Mouse (Mus musculus): Measurements from ENCODE around the gene Ophn1. TPM values are rescaled to one million over a fixed set of nuclear protein-coding genes. Genes with fewer than 3 reads are reported as not detected.

Ophn1 gene
- 40.8 and 41.7 TPM in 2 replicates for polyA plus RNA-seq (2015; fragmentation: Nextera tagmentation; extraction: Ambion mirVana)

- Histone ChIP-seq H3K9me3 (no peaks in the 10 kb centered on the region), H3K27ac (replicated peaks) (peak within 1 kb of the TSS; percentile 93), H3K27me3 (no peaks in the 10 kb centered on the region), H3K4me1 (peaks cover 14% of the 10 kb centered on the region), H3K9ac (replicated peaks) (peak within 1 kb of the TSS; percentile 62), H3K4me2 (replicated peaks) (peak within 1 kb of the TSS; percentile 48), H3K36me3 (no peaks in the 10 kb centered on the region), H3K4me3 (peak within 1 kb of the TSS; percentile 54)
- WGBS, result 14% methylated on average over 48 of the region's 48 CpGs
- peak; percentile 98 for ATAC-seq (replicated peaks)
Measured at GRCm38 (mm10) chrX:98890406-98891116, at the start of gene Ophn1. Ophn1 (minus strand) TSS chrX:98891025.

DNA sequence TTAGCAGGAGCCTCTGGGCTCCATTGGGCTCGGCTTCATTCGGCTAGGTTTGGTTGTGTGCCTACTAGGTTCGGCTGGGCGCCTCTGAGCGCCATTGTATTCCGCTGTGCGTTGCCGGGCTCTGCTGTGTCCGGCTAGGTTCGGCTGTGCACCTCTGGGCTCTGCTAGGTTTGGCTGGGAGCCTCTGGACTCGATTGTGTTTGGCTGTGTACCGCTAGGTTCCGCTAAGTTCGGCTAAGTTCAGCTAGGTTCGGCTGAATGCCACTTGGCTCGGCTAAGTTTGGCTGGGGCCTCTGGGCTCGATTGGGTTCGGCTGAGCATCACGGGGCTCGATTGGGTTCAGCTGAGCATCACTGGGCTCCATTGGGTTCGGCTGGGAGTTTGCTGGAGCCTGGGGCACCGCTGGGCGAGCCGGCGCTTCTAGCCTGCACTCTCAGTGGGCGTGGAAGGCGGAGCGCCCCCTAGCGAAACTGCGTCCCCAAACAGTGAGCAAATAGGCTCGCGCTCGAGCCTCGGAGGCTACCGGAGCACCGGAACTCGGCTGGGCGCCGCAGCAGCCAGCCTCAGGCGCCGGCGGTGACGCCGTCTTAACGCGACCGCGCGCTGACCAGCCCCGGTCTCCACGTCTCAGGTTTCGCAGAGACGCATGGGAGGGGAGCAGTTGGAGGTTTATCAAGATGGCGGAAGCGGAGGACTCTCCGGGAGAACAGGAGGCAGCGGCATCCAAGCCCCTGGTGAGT lies 46.9 kb upstream of the Ophn1 start:
- peak; percentile 83 for ATAC-seq (replicated peaks)

GRCm38 (mm10) chrX:98936707-98937554 lies 46.1 kb upstream of the Ophn1 start:
- WGBS, result 22% methylated on average over 66 of the region's 66 CpGs
- H3K27me3 ChIP-seq, result no peaks in the 10 kb centered on the region
- H3K4me1 ChIP-seq, result peaks cover 11% of the 10 kb centered on the region
- H3K27ac ChIP-seq (replicated peaks), result peak overlapping the region; percentile 90
- H3K9me3 ChIP-seq, result no peaks in the 10 kb centered on the region
- H3K9ac ChIP-seq (replicated peaks), result peak overlapping the region; percentile 65
- peak overlapping the region; percentile 54 for H3K4me2 ChIP-seq (replicated peaks)
- H3K36me3 ChIP-seq, result no peaks in the 10 kb centered on the region
- H3K4me3 ChIP-seq, result peak overlapping the region; percentile 63
- ATAC-seq (replicated peaks), result peak; percentile 98

More for the DNA sequence above, 46.9 kb upstream of the Ophn1 start:
- H3K4me2 ChIP-seq (replicated peaks), result peak overlapping the region; percentile 54
- H3K27ac ChIP-seq (replicated peaks), result peak overlapping the region; percentile 90
- no peaks in the 10 kb centered on the region for H3K9me3 ChIP-seq
- H3K9ac ChIP-seq (replicated peaks), result peak overlapping the region; percentile 63
- H3K4me1 ChIP-seq, result peaks cover 11% of the 10 kb centered on the region
- no peaks in the 10 kb centered on the region for H3K36me3 ChIP-seq
- no peaks in the 10 kb centered on the region for H3K27me3 ChIP-seq
- 19% methylated on average over 57 of the region's 57 CpGs for WGBS
- H3K4me3 ChIP-seq, result peak overlapping the region; percentile 63

GRCm38 (mm10) chrX:98936101-98936500 lies 45.3 kb upstream of the Ophn1 start, which contains the start of gene Yipf6:
Yipf6 (plus strand) TSS chrX:98936316.
- peaks cover 11% of the 10 kb centered on the region for H3K4me1 ChIP-seq
- H3K4me2 ChIP-seq (replicated peaks), result peak within 1 kb of the TSS; percentile 54
- ATAC-seq (replicated peaks), result no peak
- WGBS, result 72% methylated on average over 3 of the region's 3 CpGs
- no peaks in the 10 kb centered on the region for H3K9me3 ChIP-seq
- no peaks in the 10 kb centered on the region for H3K36me3 ChIP-seq
- peak within 1 kb of the TSS; percentile 90 for H3K27ac ChIP-seq (replicated peaks)
- peak within 1 kb of the TSS; percentile 65 for H3K9ac ChIP-seq (replicated peaks)
- H3K27me3 ChIP-seq, result no peaks in the 10 kb centered on the region
- H3K4me3 ChIP-seq, result peak within 1 kb of the TSS; percentile 63

DNA sequence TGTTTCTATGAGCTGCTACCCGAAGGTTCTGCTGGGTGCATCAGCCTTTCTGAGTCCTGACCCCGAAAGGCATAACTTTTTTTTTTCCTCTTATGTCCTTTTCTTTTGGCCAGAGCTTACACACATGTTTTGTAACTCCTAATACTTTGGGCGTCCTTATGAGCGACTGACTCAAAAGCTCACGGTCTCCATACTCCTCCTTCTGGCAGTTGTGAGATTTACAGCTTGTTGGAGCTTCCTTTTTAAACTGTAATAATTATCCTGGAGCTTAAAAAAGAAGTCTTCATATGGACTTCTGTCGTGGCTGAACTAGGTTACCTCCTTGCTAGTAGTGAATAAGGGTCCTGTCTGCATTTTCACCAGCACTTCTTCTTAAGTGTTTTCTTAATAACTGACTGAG lies 28.6 kb upstream of the Ophn1 start:
- 0 out of 2 replicates have a peak, but pooled peaks have one; percentile 35 for ATAC-seq (replicated peaks)
- Histone ChIP-seq H3K27ac (replicated peaks) (no peak overlapping the region), H3K4me3 (no peak overlapping the region), H3K27me3 (no peaks in the 10 kb centered on the region), H3K9me3 (no peaks in the 10 kb centered on the region), H3K9ac (replicated peaks) (no peak overlapping the region), H3K4me1 (no peaks in the 10 kb centered on the region), H3K4me2 (replicated peaks) (no peak overlapping the region), H3K36me3 (no peaks in the 10 kb centered on the region)
- 24% methylated on average over 6 of the region's 6 CpGs for WGBS

GRCm38 (mm10) chrX:98908910-98909309 lies 18.1 kb upstream of the Ophn1 start:
- Histone ChIP-seq H3K4me3 (no peak overlapping the region), H3K27ac (replicated peaks) (no peak overlapping the region), H3K4me2 (replicated peaks) (no peak overlapping the region), H3K36me3 (no peaks in the 10 kb centered on the region), H3K4me1 (no peaks in the 10 kb centered on the region), H3K9ac (replicated peaks) (no peak overlapping the region), H3K9me3 (no peaks in the 10 kb centered on the region), H3K27me3 (no peaks in the 10 kb centered on the region)
- 53% methylated on average over 1 of the region's 1 CpGs for WGBS
- no peak for ATAC-seq (replicated peaks)

DNA sequence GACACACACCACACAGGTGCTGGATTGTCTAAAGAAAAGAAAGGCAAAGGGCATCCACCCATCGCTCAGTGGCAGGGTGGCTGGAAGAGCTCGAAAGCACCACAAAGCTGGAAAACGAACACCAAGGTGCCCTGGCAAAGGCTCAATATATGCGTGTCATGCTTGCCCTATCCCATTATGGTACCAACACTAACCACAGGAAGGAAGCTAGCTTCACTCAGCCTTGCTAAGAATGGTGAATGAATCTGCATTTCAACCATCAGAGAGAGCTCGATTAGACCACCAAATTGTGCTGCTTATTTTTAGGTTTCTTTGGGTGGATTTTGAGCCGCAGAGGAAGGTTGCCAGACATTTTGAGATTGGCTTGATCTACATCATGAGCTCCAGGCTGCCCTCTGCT lies 13.4 kb upstream of the Ophn1 start:
- no peak for ATAC-seq (replicated peaks)
- Histone ChIP-seq H3K4me3 (no peak overlapping the region), H3K27me3 (no peaks in the 10 kb centered on the region), H3K9ac (replicated peaks) (no peak overlapping the region), H3K9me3 (no peaks in the 10 kb centered on the region), H3K4me1 (no peaks in the 10 kb centered on the region), H3K4me2 (replicated peaks) (no peak overlapping the region), H3K36me3 (no peaks in the 10 kb centered on the region), H3K27ac (replicated peaks) (no peak overlapping the region)
- WGBS, result 81% methylated on average over 6 of the region's 6 CpGs

DNA sequence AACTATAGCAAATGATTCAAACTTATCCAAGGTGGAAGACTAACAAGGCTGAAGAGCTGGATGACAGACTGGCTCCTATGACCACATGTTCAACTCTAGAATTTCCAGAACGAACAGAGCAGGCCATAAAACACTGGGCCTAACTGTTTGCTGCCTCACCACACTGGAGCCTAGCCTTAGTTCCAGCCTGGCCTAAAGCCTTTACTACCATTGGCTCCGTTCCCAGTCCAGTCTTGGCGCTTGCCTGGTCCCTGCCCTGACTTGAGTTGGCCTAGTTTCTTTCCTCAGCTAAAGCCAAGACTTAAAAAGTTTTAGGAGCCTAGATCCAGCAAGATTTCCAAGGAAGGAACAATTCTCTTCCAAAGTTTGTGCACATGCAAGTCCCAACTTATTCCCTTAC lies 7.5 kb upstream of the Ophn1 start:
- no peak overlapping the region for H3K9ac ChIP-seq (replicated peaks)
- no peak for ATAC-seq (replicated peaks)
- H3K27ac ChIP-seq (replicated peaks), result no peak overlapping the region
- H3K4me3 ChIP-seq, result no peak overlapping the region
- H3K4me2 ChIP-seq (replicated peaks), result no peak overlapping the region
- no peaks in the 10 kb centered on the region for H3K4me1 ChIP-seq
- 60% methylated on average over 3 of the region's 3 CpGs for WGBS
- no peaks in the 10 kb centered on the region for H3K9me3 ChIP-seq
- H3K36me3 ChIP-seq, result no peaks in the 10 kb centered on the region
- no peaks in the 10 kb centered on the region for H3K27me3 ChIP-seq

- peak overlapping the region; percentile 48 for H3K4me2 ChIP-seq (replicated peaks)
- ATAC-seq (replicated peaks), result no peak; the same call in 1 of the 2 replicates
- H3K27ac ChIP-seq (replicated peaks), result peak overlapping the region; percentile 93
- H3K9me3 ChIP-seq, result no peaks in the 10 kb centered on the region
- peaks cover 14% of the 10 kb centered on the region for H3K4me1 ChIP-seq
- peak overlapping the region; percentile 54 for H3K4me3 ChIP-seq
- H3K27me3 ChIP-seq, result no peaks in the 10 kb centered on the region
- H3K36me3 ChIP-seq, result no peaks in the 10 kb centered on the region
- peak overlapping the region; percentile 62 for H3K9ac ChIP-seq (replicated peaks)
- 9% methylated on average over 14 of the region's 14 CpGs for WGBS
Measured at GRCm38 (mm10) chrX:98890072-98890405, 786 bp downstream of the Ophn1 start.

DNA sequence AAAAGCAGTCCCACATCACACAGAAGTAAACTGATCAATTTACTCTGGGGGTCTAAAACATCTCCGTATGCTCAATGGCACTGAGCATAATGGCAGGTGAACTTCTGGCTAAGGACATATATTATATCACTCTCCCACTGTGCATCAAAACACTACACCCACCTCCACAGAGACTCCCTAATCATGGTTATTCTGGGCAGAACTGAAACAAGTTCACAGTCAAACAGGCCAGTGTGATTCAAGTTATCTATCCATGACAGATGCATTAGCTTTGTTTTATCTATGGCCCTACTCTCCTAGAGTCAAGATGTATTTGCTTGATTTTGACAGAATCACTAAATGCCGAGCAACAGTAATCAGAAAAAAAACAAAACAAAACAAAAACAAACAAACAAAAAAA lies 8.8 kb downstream of the Ophn1 start:
- no peak overlapping the region for H3K9ac ChIP-seq (replicated peaks)
- H3K4me2 ChIP-seq (replicated peaks), result no peak overlapping the region
- no peaks in the 10 kb centered on the region for H3K36me3 ChIP-seq
- 86% methylated on average over 2 of the region's 2 CpGs for WGBS
- H3K27me3 ChIP-seq, result no peaks in the 10 kb centered on the region
- H3K4me1 ChIP-seq, result no peaks in the 10 kb centered on the region
- no peak overlapping the region for H3K27ac ChIP-seq (replicated peaks)
- no peak for ATAC-seq (replicated peaks)
- no peaks in the 10 kb centered on the region for H3K9me3 ChIP-seq
- H3K4me3 ChIP-seq, result no peak overlapping the region

DNA sequence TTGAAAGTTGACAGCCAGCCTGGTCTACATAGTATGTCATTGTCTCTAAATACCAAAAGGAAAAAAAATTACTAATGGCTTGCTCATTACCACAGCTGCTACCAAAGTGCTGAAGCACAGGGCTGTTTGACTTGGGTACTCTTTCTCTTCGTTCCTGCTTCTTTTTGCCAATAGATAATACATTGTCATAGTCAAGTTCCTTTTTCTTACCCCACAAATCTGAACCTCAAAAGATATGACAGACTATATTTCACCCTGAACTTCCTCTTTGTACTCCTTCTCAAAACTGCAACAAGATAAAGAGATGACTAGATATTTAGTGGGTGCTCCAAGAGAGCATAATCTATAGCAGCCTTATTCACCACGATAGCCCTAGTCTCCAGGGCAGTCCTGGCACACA lies 9.7 kb downstream of the Ophn1 start:
- Histone ChIP-seq H3K27me3 (no peaks in the 10 kb centered on the region), H3K9me3 (no peaks in the 10 kb centered on the region), H3K9ac (replicated peaks) (no peak overlapping the region), H3K36me3 (no peaks in the 10 kb centered on the region), H3K27ac (replicated peaks) (no peak overlapping the region), H3K4me2 (replicated peaks) (no peak overlapping the region), H3K4me3 (no peak overlapping the region), H3K4me1 (no peaks in the 10 kb centered on the region)
- no peak for ATAC-seq (replicated peaks)
- 86% methylated on average over 2 of the region's 2 CpGs for WGBS

DNA sequence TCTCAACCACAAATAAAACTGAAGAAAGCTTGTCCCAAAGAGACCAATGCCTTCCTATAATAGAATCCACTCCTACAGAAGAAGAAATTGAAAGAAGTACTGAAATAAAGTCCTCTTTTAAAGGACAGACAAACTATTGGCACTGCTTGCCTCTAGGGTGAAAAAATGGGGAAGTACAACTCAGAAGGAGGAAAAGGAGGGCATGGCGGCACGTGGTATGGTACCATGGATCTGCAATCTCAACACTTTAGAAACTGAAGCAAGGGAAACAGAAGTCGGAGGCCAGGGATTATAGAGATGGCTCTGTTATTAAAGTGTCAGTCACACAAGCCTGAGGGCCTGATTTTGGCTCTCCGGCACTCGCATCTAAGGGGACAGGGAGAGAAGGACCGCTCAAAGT lies 10.5 kb downstream of the Ophn1 start:
- no peak for ATAC-seq (replicated peaks)
- Histone ChIP-seq H3K9me3 (no peaks in the 10 kb centered on the region), H3K27me3 (no peaks in the 10 kb centered on the region), H3K4me3 (no peak overlapping the region), H3K4me1 (0 out of 2 replicates have a peak, but pooled peaks cover 2% of the 10 kb centered on the region), H3K9ac (replicated peaks) (no peak overlapping the region), H3K36me3 (no peaks in the 10 kb centered on the region), H3K4me2 (replicated peaks) (no peak overlapping the region), H3K27ac (replicated peaks) (no peak overlapping the region)
- 94% methylated on average over 6 of the region's 6 CpGs for WGBS
